Mouse (Mus musculus) spleen, adult 12 weeks (tissue): ENCODE data around the gene Irs2.

Source experiments
- DNase-seq: peaks from one replicate; pipeline ENCODE4 v3.0.0; 2022; ENCODE audit warnings: low spot score

Gene Irs2

GRCm38 (mm10) chr8:10986638-10987037 is 21.6 kb downstream of the Irs2 start:
- no peak for DNase-seq

- no peak for DNase-seq
Measured at GRCm38 (mm10) chr8:10985064-10985463, 23.2 kb downstream of the Irs2 start.

GRCm38 (mm10) chr8:10980876-10981275 is 27.4 kb downstream of the Irs2 start:
- no peak for DNase-seq

- no peak for DNase-seq
Measured at GRCm38 (mm10) chr8:10979916-10980315, 28.3 kb downstream of the Irs2 start.

GRCm38 (mm10) chr8:10979196-10979794 is 29.0 kb downstream of the Irs2 start:
- DNase-seq = no peak

GRCm38 (mm10) chr8:10978377-10978776 is 29.9 kb downstream of the Irs2 start:
- DNase-seq = no peak

GRCm38 (mm10) chr8:10977742-10978376 is 30.4 kb downstream of the Irs2 start:
- no peak for DNase-seq

GRCm38 (mm10) chr8:10974659-10975058 is 33.6 kb downstream of the Irs2 start:
- no peak for DNase-seq

GRCm38 (mm10) chr8:10974126-10974525 is 34.1 kb downstream of the Irs2 start:
- DNase-seq = no peak

GRCm38 (mm10) chr8:10972851-10973452 is 35.3 kb downstream of the Irs2 start:
- no peak for DNase-seq

- DNase-seq = no peak
Measured at GRCm38 (mm10) chr8:10971984-10972383, 36.3 kb downstream of the Irs2 start.

- DNase-seq = no peak
Measured at GRCm38 (mm10) chr8:10971509-10971908, 36.7 kb downstream of the Irs2 start.

- no peak for DNase-seq
Measured at GRCm38 (mm10) chr8:10970496-10971456, 37.5 kb downstream of the Irs2 start.

- DNase-seq = no peak
Measured at GRCm38 (mm10) chr8:10968687-10969086, 39.6 kb downstream of the Irs2 start.

GRCm38 (mm10) chr8:10965401-10966117 is 42.7 kb downstream of the Irs2 start:
- DNase-seq = no peak

- DNase-seq = no peak
Measured at GRCm38 (mm10) chr8:10964511-10965099, 43.7 kb downstream of the Irs2 start.

- DNase-seq = no peak
Measured at GRCm38 (mm10) chr8:10961989-10962388, 46.3 kb downstream of the Irs2 start.

GRCm38 (mm10) chr8:10960277-10960819 is 47.9 kb downstream of the Irs2 start:
- no peak for DNase-seq

GRCm38 (mm10) chr8:10957292-10957955 is 50.8 kb downstream of the Irs2 start:
- DNase-seq = no peak

- DNase-seq = no peak
Measured at GRCm38 (mm10) chr8:10953346-10954053, 54.8 kb downstream of the Irs2 start.
